Mouse (Mus musculus) G1E (cell line): ENCODE measurements at regions not wholly inside any gene's neighbourhood (a gene's known extent, or its start where the extent isn't known, plus 50 kb on each side); places are given as distances from the start of the nearest gene placed in this dataset.

ENCODE experiments used
- ATAC-seq: 2 replicates; pipeline ENCODE4 v1.8.0; 2016; ENCODE audit warnings: mild to moderate bottlenecking; ENCODE audit not compliant: insufficient number of reproducible peaks, poor library complexity, low FRiP score, severe bottlenecking; ENCODE audit errors: extremely low read depth
- DNase-seq: peaks from one replicate; pipeline ENCODE4 v3.0.0; 2012; ENCODE audit warnings: low spot score
- H3K27me3 ChIP-seq: 2 replicates; pipeline ENCODE4 v1.6.1; 2012; ENCODE audit warnings: mild to moderate bottlenecking, low read length, inconsistent platforms; ENCODE audit not compliant: insufficient read depth
- H3K36me3 ChIP-seq: replicated peaks from 2 replicates; pipeline ENCODE3; 2012; ENCODE audit warnings: mild to moderate bottlenecking, inconsistent platforms
- H3K4me1 ChIP-seq: 2 replicates; pipeline ENCODE4 v1.6.1; 2012; ENCODE audit warnings: low read depth, low read length, inconsistent platforms, mixed read lengths; ENCODE audit not compliant: insufficient read depth
- H3K4me3 ChIP-seq: 2 replicates; pipeline ENCODE4 v1.5.1; 2012; ENCODE audit warnings: low read depth, mild to moderate bottlenecking, inconsistent platforms, low read length, moderate library complexity, mixed read lengths
- H3K9me3 ChIP-seq: replicated peaks from 2 replicates; pipeline ENCODE4 v1.6.1; 2012; ENCODE audit warnings: inconsistent platforms
- CTCF ChIP-seq: IDR thresholded peaks from 2 replicates; pipeline ENCODE4 v1.5.1; 2012; ENCODE audit warnings: low read depth, low read length, inconsistent platforms, mixed read lengths
- GATA1 ChIP-seq: IDR thresholded peaks from 2 replicates; pipeline ENCODE4 v1.6.1; 2012; ENCODE audit warnings: borderline replicate concordance, low read length, inconsistent platforms, mixed read lengths
- GATA2 ChIP-seq: IDR thresholded peaks from 2 replicates; pipeline ENCODE4 v1.6.1; 2012; ENCODE audit warnings: low read depth, low read length, inconsistent platforms, borderline replicate concordance
- POLR2AphosphoS5 ChIP-seq: IDR thresholded peaks from 2 replicates; pipeline ENCODE4 v1.6.1; 2012; ENCODE audit warnings: low read depth, low read length, inconsistent platforms; ENCODE audit not compliant: insufficient replicate concordance
- TAL1 ChIP-seq: conservative IDR thresholded peaks from 2 replicates; pipeline ENCODE4 v1.6.1; 2012; ENCODE audit warnings: low read depth, low read length, inconsistent platforms, mixed read lengths

- Histone ChIP-seq H3K36me3 (no peaks in the 10 kb centered on the region), H3K4me3 (no peak overlapping the region; the same call in 1 of the 2 replicates), H3K9me3 (no peaks in the 10 kb centered on the region), H3K4me1 (peaks cover 88% of the 10 kb centered on the region), H3K27me3 (no peaks in the 10 kb centered on the region)
- ATAC-seq (no peak), DNase-seq (no peak)
- no peak for TF ChIP-seq POLR2AphosphoS5
- no peak for TF ChIP-seq CTCF
- TF ChIP-seq TAL1: no peak
- no peak for TF ChIP-seq GATA1
- no peak for TF ChIP-seq GATA2
Observed at GRCm38 (mm10) chr5:146678049-146678774, 93.2 kb upstream of the Gpr12 start.

GRCm38 (mm10) chr5:146677151-146677515, 92.1 kb upstream of the Gpr12 start:
- H3K27me3 ChIP-seq: no peaks in the 10 kb centered on the region
- no peaks in the 10 kb centered on the region for H3K36me3 ChIP-seq
- no peak overlapping the region for H3K4me3 ChIP-seq
- H3K4me1 ChIP-seq: peaks cover 79% of the 10 kb centered on the region
- TF ChIP-seq CTCF: no peak
- no peak for TF ChIP-seq POLR2AphosphoS5
- TF ChIP-seq GATA1: no peak
- no peak for TF ChIP-seq TAL1
- TF ChIP-seq GATA2: no peak
- DNase-seq: no peak
- H3K9me3 ChIP-seq: no peaks in the 10 kb centered on the region
- ATAC-seq: no peak

- no peaks in the 10 kb centered on the region for H3K9me3 ChIP-seq
- no peaks in the 10 kb centered on the region for H3K27me3 ChIP-seq
- H3K4me3 ChIP-seq: no peak overlapping the region
- DNase-seq: no peak
- ATAC-seq: no peak
- TF ChIP-seq POLR2AphosphoS5 (no peak), GATA1 (no peak), GATA2 (no peak), TAL1 (no peak), CTCF (no peak)
- H3K36me3 ChIP-seq: no peaks in the 10 kb centered on the region
- H3K4me1 ChIP-seq: peaks cover 73% of the 10 kb centered on the region
Observed at GRCm38 (mm10) chr5:146676470-146677150, 91.6 kb upstream of the Gpr12 start.

- Histone ChIP-seq H3K4me3 (no peak overlapping the region; the same call in 1 of the 2 replicates), H3K27me3 (no peaks in the 10 kb centered on the region), H3K9me3 (peaks cover 5% of the 10 kb centered on the region), H3K4me1 (peaks cover 66% of the 10 kb centered on the region), H3K36me3 (no peaks in the 10 kb centered on the region)
- ATAC-seq: no peak
- no peak for DNase-seq
- TF ChIP-seq GATA2 (no peak), GATA1 (no peak), POLR2AphosphoS5 (no peak), TAL1 (no peak), CTCF (no peak)
Observed at GRCm38 (mm10) chr5:146675887-146676277, 90.8 kb upstream of the Gpr12 start.

DNA sequence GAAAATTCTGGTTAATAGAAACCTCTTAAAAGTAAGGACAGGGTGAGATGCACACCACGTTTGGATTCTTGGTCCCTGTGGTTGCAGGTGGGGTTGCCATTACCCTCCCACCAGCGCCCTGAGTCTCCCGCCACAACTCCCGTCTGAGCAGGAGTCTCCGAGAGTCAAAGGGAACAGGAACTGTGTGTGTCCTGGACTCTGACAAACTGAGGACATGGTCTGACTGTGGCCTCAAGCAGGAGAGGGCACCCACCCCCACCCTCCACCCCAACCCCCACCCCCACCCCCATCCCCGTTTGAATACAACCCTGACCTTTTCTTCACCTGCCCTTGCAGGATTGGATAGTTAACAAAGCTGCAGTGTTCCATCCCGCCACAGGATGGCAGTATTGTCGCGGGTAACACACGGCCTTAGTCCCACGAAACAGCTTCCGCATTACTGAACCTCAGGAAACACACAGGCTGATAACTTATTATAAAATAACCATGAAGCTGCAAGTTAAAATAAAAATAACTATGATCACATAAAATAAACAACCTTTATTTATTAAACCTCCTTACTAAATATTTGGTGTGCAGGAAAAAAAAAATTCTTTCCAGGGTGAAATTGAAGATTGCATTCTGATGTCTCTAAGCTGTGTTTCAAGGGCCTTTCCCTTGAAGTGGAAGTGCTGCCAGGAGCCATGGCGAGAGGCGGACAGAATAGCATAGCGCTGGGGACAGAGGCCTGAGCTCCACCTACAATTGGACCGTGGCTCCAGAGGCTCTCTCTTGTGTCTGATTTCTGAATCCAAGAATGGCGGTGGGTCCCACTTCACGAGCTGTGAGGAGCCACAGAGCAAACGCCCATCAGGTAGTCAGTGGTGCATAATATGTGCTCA, 90.2 kb upstream of the Gpr12 start:
- TF ChIP-seq GATA2 (no peak), TAL1 (no peak), CTCF (peak; percentile 51; the same call in 1 of the 2 replicates)
- Histone ChIP-seq H3K27me3 (no peaks in the 10 kb centered on the region), H3K4me1 (peaks cover 63% of the 10 kb centered on the region), H3K4me3 (peak overlapping the region; percentile 27; the same call in 1 of the 2 replicates), H3K9me3 (peaks cover 7% of the 10 kb centered on the region), H3K36me3 (no peaks in the 10 kb centered on the region)
- DNase-seq: peak; percentile 78
- no peak for ATAC-seq

GRCm38 (mm10) chr5:146661751-146662150, 76.7 kb upstream of the Gpr12 start:
- TF ChIP-seq GATA2: no peak
- no peak for TF ChIP-seq CTCF
- TF ChIP-seq POLR2AphosphoS5: no peak
- TF ChIP-seq GATA1: no peak
- no peak for TF ChIP-seq TAL1
- Histone ChIP-seq H3K4me3 (no peak overlapping the region), H3K27me3 (0 out of 2 replicates have a peak, but pooled peaks cover 2% of the 10 kb centered on the region), H3K4me1 (no peaks in the 10 kb centered on the region), H3K9me3 (no peaks in the 10 kb centered on the region), H3K36me3 (no peaks in the 10 kb centered on the region)
- ATAC-seq (no peak), DNase-seq (no peak)
